Mouse (Mus musculus) lung, embryonic 15.5 days (tissue): Measurements from ENCODE around the gene Hist1h2ba. TPM values are rescaled to one million over a fixed set of nuclear protein-coding genes. Genes with fewer than 3 reads are reported as not detected.

Source experiments
- ATAC-seq: fragments of 200-750 bp; cut with Nextera tagmentation; 2 replicates; pipeline ENCODE4 v1.8.0; 2017; ENCODE audit warnings: moderate number of reproducible peaks, borderline replicate concordance; ENCODE audit not compliant: low FRiP score, low TSS enrichment; ENCODE audit errors: extremely low read depth
- H3K27ac ChIP-seq: fragments of 300-500 bp; sonication (generic); 2 replicates; pipeline ENCODE4 v1.5.1; 2015; ENCODE audit warnings: moderate library complexity, mild to moderate bottlenecking, inconsistent platforms
- H3K27me3 ChIP-seq: fragments of 300-500 bp; sonication (generic); 2 replicates; pipeline ENCODE4 v1.6.1; 2015; ENCODE audit warnings: inconsistent platforms
- H3K36me3 ChIP-seq: fragments of 300-500 bp; sonication (generic); 2 replicates; pipeline ENCODE4 v1.6.1; 2015; ENCODE audit warnings: inconsistent platforms
- H3K4me1 ChIP-seq: fragments of 300-500 bp; sonication (generic); 2 replicates; pipeline ENCODE4 v1.6.1; 2015; ENCODE audit warnings: inconsistent platforms
- H3K4me2 ChIP-seq: fragments of 300-500 bp; sonication (generic); 2 replicates; pipeline ENCODE4 v1.6.1; 2015; ENCODE audit warnings: inconsistent platforms, mild to moderate bottlenecking, moderate library complexity
- H3K4me3 ChIP-seq: fragments of 300-500 bp; sonication (generic); 2 replicates; pipeline ENCODE4 v1.5.1; 2015; ENCODE audit warnings: mild to moderate bottlenecking, inconsistent platforms
- H3K9ac ChIP-seq: fragments of 300-500 bp; sonication (generic); 2 replicates; pipeline ENCODE4 v1.6.1; 2015; ENCODE audit warnings: inconsistent platforms
- H3K9me3 ChIP-seq: fragments of 300-500 bp; sonication (generic); 2 replicates; pipeline ENCODE4 v1.6.1; 2016; ENCODE audit warnings: inconsistent platforms
- WGBS: fragments of 180-500 bp; shearing (Covaris S2); methylation state at CpG from one replicate; pipeline ENCODE4 v1.1.7; 2015; 5-methylcytosine and 5-hydroxymethylcytosine counted together
- microRNA-seq: library from miRNA; unstranded; fragments of <30 nt; microRNA quantifications from one replicate; pipeline ENCODE4, GENCODE M21; 2016
- polyA plus RNA-seq: library from polyadenylated mRNA; unstranded; fragments of >200 nt; fragmentation: Nextera tagmentation; extraction: Ambion mirVana; gene quantifications from 2 replicates; pipeline ENCODE4 v1.2.1, GENCODE M21; 2015

Gene Hist1h2ba
- polyA plus RNA-seq, 1 experiment from 2014 or later: not detected

GRCm38 (mm10) chr13:23893269-23893593, 40.7 kb downstream of the Hist1h2ba start:
- no peak overlapping the region for H3K9ac ChIP-seq
- H3K4me1 ChIP-seq: no peaks in the 10 kb centered on the region
- no peaks in the 10 kb centered on the region for H3K36me3 ChIP-seq
- no peak for ATAC-seq
- H3K27me3 ChIP-seq: no peaks in the 10 kb centered on the region
- H3K4me2 ChIP-seq: no peak overlapping the region
- no peaks in the 10 kb centered on the region for H3K9me3 ChIP-seq
- H3K27ac ChIP-seq: no peak overlapping the region
- 53% methylated on average over 4 of the region's 4 CpGs for WGBS
- H3K4me3 ChIP-seq: no peak overlapping the region

- Histone ChIP-seq H3K4me2 (no peak overlapping the region), H3K4me3 (no peak overlapping the region), H3K36me3 (no peaks in the 10 kb centered on the region), H3K9ac (no peak overlapping the region), H3K4me1 (no peaks in the 10 kb centered on the region), H3K9me3 (no peaks in the 10 kb centered on the region), H3K27me3 (no peaks in the 10 kb centered on the region), H3K27ac (no peak overlapping the region)
- no peak for ATAC-seq
- 31% methylated on average over 9 of the region's 9 CpGs for WGBS
Observed at GRCm38 (mm10) chr13:23892592-23893268, 41.2 kb downstream of the Hist1h2ba start.

GRCm38 (mm10) chr13:23889011-23889605, 44.8 kb downstream of the Hist1h2ba start:
- Histone ChIP-seq H3K27ac (no peak overlapping the region), H3K4me2 (no peak overlapping the region), H3K4me1 (no peaks in the 10 kb centered on the region), H3K9me3 (no peaks in the 10 kb centered on the region), H3K27me3 (no peaks in the 10 kb centered on the region), H3K36me3 (no peaks in the 10 kb centered on the region), H3K4me3 (no peak overlapping the region), H3K9ac (no peak overlapping the region)
- WGBS: 50% methylated on average over 6 of the region's 6 CpGs
- no peak for ATAC-seq

- Histone ChIP-seq H3K27me3 (no peaks in the 10 kb centered on the region), H3K4me3 (no peak overlapping the region), H3K9me3 (no peaks in the 10 kb centered on the region), H3K36me3 (no peaks in the 10 kb centered on the region), H3K4me2 (no peak overlapping the region), H3K27ac (no peak overlapping the region), H3K9ac (no peak overlapping the region), H3K4me1 (no peaks in the 10 kb centered on the region)
- 60% methylated on average over 3 of the region's 3 CpGs for WGBS
- no peak for ATAC-seq
Observed at GRCm38 (mm10) chr13:23887026-23887725, 46.8 kb downstream of the Hist1h2ba start.

GRCm38 (mm10) chr13:23885540-23885939, 48.4 kb downstream of the Hist1h2ba start:
- Histone ChIP-seq H3K9me3 (no peaks in the 10 kb centered on the region), H3K27ac (no peak overlapping the region), H3K4me2 (no peak overlapping the region), H3K4me3 (no peak overlapping the region), H3K9ac (no peak overlapping the region), H3K27me3 (no peaks in the 10 kb centered on the region), H3K36me3 (no peaks in the 10 kb centered on the region), H3K4me1 (no peaks in the 10 kb centered on the region)
- 30% methylated on average over 2 of the region's 2 CpGs for WGBS
- ATAC-seq: no peak

Small RNA genes lying within 50 kb of the gene (microRNA-seq; reads per million reads assigned to microRNA genes)
- gene Gm44344: not detected

Other genes with a start within 250 kb of the Hist1h2ba start
- 60.8 and 63.6 TPM in 2 replicates for gene Hist1h2bc, start 250.0 kb downstream of the Hist1h2ba start, polyA plus RNA-seq
- 0.22 and 0.35 TPM in 2 replicates for gene Hist1h1t, start 238.3 kb downstream of the Hist1h2ba start, polyA plus RNA-seq
- 8.2 and 9.4 TPM in 2 replicates for gene Hist1h4c, start 235.7 kb downstream of the Hist1h2ba start, polyA plus RNA-seq
- 8.6 and 10.8 TPM in 2 replicates for gene Hfe, start 223.3 kb downstream of the Hist1h2ba start, polyA plus RNA-seq
- 36.2 and 37.0 TPM in 2 replicates for gene Hist1h1c, start 195.3 kb downstream of the Hist1h2ba start, polyA plus RNA-seq
- 12.0 and 13.7 TPM in 2 replicates for gene Hist1h3c, start 188.6 kb downstream of the Hist1h2ba start, polyA plus RNA-seq
- 3.2 and 4.1 TPM in 2 replicates for gene Hist1h2bb, start 187.4 kb downstream of the Hist1h2ba start, polyA plus RNA-seq
- gene Hist1h2ab, start 183.0 kb downstream of the Hist1h2ba start, polyA plus RNA-seq: 74.3 and 83.5 TPM in 2 replicates
- 12.0 and 18.6 TPM in 2 replicates for gene Hist1h3b, start 181.9 kb downstream of the Hist1h2ba start, polyA plus RNA-seq
- 5.8 and 7.5 TPM in 2 replicates for gene Hist1h4b, start 177.1 kb downstream of the Hist1h2ba start, polyA plus RNA-seq
- 0.69 TPM in 1 of 2 replicates, not detected in the other for gene Hist1h4a, start 172.9 kb downstream of the Hist1h2ba start, polyA plus RNA-seq
- 8.3 and 8.5 TPM in 2 replicates for gene Hist1h3a, start 171.8 kb downstream of the Hist1h2ba start, polyA plus RNA-seq
- 3.3 and 3.9 TPM in 2 replicates for gene Hist1h1a, start 170.5 kb downstream of the Hist1h2ba start, polyA plus RNA-seq
- not detected in 2 replicates for gene Trim38, start 164.2 kb downstream of the Hist1h2ba start, polyA plus RNA-seq
- not detected in 2 replicates for gene Slc17a2, start 127.2 kb downstream of the Hist1h2ba start, polyA plus RNA-seq
- gene Slc17a3, start 94.7 kb downstream of the Hist1h2ba start, polyA plus RNA-seq: not detected in 2 replicates
- 0.15 TPM in 1 of 2 replicates, not detected in the other for gene Slc17a1, start 66.4 kb downstream of the Hist1h2ba start, polyA plus RNA-seq
- not detected in 2 replicates for gene Slc17a4, start 19.1 kb downstream of the Hist1h2ba start, polyA plus RNA-seq
- not detected in 2 replicates for gene Hist1h2aa, start 306 bp upstream of the Hist1h2ba start, polyA plus RNA-seq
- gene Scgn, start 57.1 kb upstream of the Hist1h2ba start, polyA plus RNA-seq: not detected in 2 replicates